Mouse (Mus musculus) megakaryocyte, embryonic 14.5 days (primary cell): ENCODE data around the gene Zkscan17.

Experiments used
- FLI1 ChIP-seq: IDR thresholded peaks from 2 replicates; pipeline ENCODE4 v1.6.1; 2012; ENCODE audit warnings: low read length, inconsistent platforms, mixed read lengths
- GATA1 ChIP-seq: IDR thresholded peaks from 3 replicates; pipeline ENCODE4 v1.6.1; 2012; ENCODE audit warnings: mixed read lengths, low read length, inconsistent platforms, borderline replicate concordance

DNA sequence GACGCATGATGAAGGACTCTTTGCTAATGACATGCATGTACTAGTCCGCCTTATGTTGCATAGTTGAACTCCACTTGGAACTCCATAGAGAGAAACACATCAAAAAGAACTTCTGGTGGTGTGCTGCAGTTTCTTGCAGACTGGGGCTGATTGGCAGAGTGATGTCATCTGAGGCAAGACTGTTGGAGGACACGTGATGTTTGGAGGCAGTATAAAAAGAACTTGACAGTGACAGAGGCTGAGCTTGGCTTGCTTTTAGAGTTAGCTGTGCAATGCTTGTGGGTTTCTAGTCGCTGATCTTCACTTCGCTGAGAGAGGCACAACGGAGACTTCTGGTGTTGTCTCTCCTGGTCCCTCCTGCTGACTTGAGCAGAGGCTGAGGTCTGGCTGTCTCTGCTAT lies 49.3 kb downstream of the Zkscan17 start:
- TF ChIP-seq GATA1: no peak
- no peak for TF ChIP-seq FLI1
